Mouse (Mus musculus) limb, embryonic 15.5 days (tissue): Measurements from ENCODE around the gene Eml3. TPM values are rescaled to one million over a fixed set of nuclear protein-coding genes. Genes with fewer than 3 reads are reported as not detected.
"Not testable (repeated sequence)": the region's sequence is repeated elsewhere in the genome, so short reads cannot be mapped to it uniquely, and the experiment has no call there.

ENCODE experiments used
- ATAC-seq: fragments of 200-750 bp; cut with Nextera tagmentation; 2 replicates; pipeline ENCODE4 v1.8.0; 2017; ENCODE audit warnings: low read depth, moderate TSS enrichment; ENCODE audit not compliant: insufficient number of reproducible peaks, low FRiP score, low TSS enrichment
- H3K27ac ChIP-seq: fragments of 300-500 bp; sonication (generic); 2 replicates; pipeline ENCODE4 v1.5.1; 2015; ENCODE audit warnings: moderate library complexity, mild to moderate bottlenecking, inconsistent platforms
- H3K27me3 ChIP-seq: fragments of 300-500 bp; sonication (generic); 2 replicates; pipeline ENCODE4 v1.6.1; 2015; ENCODE audit warnings: inconsistent platforms
- H3K36me3 ChIP-seq: fragments of 300-500 bp; sonication (generic); 2 replicates; pipeline ENCODE4 v1.6.1; 2015; ENCODE audit warnings: inconsistent platforms
- H3K4me1 ChIP-seq: fragments of 300-500 bp; sonication (generic); 2 replicates; pipeline ENCODE4 v1.6.1; 2015; ENCODE audit warnings: inconsistent platforms
- H3K4me2 ChIP-seq: fragments of 300-500 bp; sonication (generic); 2 replicates; pipeline ENCODE4 v1.6.1; 2015; ENCODE audit warnings: mild to moderate bottlenecking, inconsistent platforms
- H3K4me3 ChIP-seq: fragments of 300-500 bp; sonication (generic); 2 replicates; pipeline ENCODE4 v1.5.1; 2015; ENCODE audit warnings: mild to moderate bottlenecking, inconsistent platforms
- H3K9ac ChIP-seq: fragments of 300-500 bp; sonication (generic); 2 replicates; pipeline ENCODE4 v1.6.1; 2015; ENCODE audit warnings: inconsistent platforms
- H3K9me3 ChIP-seq: fragments of 300-500 bp; sonication (generic); 2 replicates; pipeline ENCODE4 v1.6.1; 2016; ENCODE audit warnings: inconsistent platforms
- WGBS: fragments of 180-500 bp; shearing (Covaris S2); methylation state at CpG from one replicate; pipeline ENCODE4 v1.1.7; 2015; 5-methylcytosine and 5-hydroxymethylcytosine counted together
- polyA plus RNA-seq: library from polyadenylated mRNA; unstranded; fragments of >200 nt; fragmentation: Nextera tagmentation; extraction: Ambion mirVana; gene quantifications from 2 replicates; pipeline ENCODE4 v1.2.1, GENCODE M21; 2015

The Eml3 gene
- polyA plus RNA-seq, 1 experiment from 2014 or later, result 42.7 TPM

DNA sequence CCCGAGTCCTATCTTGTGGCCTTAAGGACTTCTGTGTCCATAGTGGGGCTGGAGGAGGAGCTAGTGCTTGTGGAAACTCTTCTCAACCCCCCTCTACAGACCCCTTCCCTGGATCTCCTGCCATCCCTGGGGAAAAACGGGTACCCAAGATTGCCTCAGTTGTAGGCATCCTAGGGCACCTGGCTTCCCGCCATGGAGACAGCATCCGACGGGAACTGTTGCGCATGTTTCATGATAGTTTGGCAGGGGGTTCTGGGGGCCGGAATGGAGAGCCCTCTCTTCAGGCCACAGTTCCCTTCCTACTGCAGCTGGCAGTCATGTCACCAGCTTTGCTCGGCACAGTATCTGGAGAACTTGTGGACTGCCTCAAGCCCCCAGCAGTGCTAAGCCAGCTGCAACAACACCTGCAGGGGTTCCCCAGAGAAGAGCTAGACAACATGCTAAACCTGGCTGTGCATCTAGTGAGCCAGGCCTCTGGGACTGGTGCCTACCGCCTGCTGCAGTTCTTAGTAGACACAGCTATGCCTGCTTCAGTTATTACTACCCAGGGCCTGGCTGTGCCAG is 33.9 kb upstream of the Eml3 start:
- Histone ChIP-seq H3K27ac (no peak overlapping the region), H3K4me1 (peaks cover 39% of the 10 kb centered on the region), H3K4me2 (no peak overlapping the region), H3K9me3 (no peaks in the 10 kb centered on the region), H3K27me3 (no peaks in the 10 kb centered on the region), H3K9ac (no peak overlapping the region), H3K4me3 (no peak overlapping the region), H3K36me3 (peaks cover 30% of the 10 kb centered on the region)
- 85% methylated on average over 9 of the region's 9 CpGs for WGBS
- ATAC-seq, result no peak

DNA sequence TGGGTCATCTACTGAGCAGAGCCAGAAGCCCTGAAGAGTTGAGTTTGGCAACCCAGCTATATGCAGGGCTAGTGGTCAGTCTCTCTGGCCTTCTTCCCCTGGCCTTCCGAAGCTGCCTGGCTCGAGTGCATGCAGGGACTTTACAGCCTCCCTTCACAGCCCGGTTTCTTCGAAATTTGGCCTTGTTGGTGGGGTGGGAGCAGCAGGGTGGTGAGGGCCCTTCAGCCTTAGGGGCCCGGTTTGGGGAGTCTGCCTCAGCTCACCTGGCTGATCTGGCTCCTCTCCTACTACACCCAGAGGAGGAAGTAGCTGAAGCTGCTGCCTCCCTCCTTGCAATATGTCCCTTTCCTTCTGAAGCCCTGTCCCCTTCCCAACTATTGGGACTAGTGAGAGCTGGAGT is 33.1 kb upstream of the Eml3 start:
- H3K4me3 ChIP-seq, H3K4me2 ChIP-seq, H3K9me3 ChIP-seq, H3K9ac ChIP-seq, H3K27me3 ChIP-seq, H3K27ac ChIP-seq, ATAC-seq: not testable (repeated sequence)
- Histone ChIP-seq H3K4me1 (peaks cover 39% of the 10 kb centered on the region), H3K36me3 (peaks cover 23% of the 10 kb centered on the region)
- WGBS, result 74% methylated on average over 5 of the region's 5 CpGs

DNA sequence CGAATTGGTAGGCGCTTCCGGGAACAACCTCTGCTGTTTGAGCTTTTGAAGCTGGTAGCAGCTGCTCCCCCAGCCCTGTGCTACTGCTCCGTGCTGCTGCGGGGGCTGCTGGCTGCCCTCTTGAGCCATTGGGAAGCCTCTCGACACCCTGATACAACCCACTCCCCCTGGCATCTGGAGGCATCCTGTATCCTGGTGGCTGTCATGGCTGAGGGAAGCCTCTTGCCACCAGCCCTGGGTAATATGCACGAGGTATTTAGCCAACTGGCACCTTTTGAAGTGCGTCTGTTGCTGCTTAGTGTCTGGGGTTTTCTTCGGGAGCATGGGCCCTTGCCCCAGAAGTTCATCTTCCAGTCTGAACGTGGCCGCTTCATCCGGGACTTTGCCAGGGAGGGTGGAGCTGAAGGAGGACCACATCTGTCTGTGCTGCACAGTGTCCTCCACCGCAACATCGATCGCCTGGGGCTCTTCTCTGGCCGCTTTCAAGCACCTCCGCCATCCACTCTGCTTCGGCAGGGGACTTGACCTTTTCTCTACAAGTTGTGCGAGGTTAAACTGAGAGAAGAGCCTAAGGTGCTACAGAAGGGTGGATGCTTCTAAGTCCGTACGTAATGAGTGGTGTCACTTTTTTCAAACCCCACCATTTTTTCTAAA is 32.0 kb upstream of the Eml3 start:
- 15% methylated on average over 21 of the region's 21 CpGs for WGBS
- Histone ChIP-seq H3K27ac (peak overlapping the region; percentile 91), H3K4me2 (peak overlapping the region; percentile 64), H3K9ac (peak overlapping the region; percentile 33), H3K4me1 (peaks cover 39% of the 10 kb centered on the region), H3K4me3 (peak overlapping the region; percentile 91), H3K36me3 (peaks cover 28% of the 10 kb centered on the region)
- H3K27me3 ChIP-seq, H3K9me3 ChIP-seq, ATAC-seq: not testable (repeated sequence)

DNA sequence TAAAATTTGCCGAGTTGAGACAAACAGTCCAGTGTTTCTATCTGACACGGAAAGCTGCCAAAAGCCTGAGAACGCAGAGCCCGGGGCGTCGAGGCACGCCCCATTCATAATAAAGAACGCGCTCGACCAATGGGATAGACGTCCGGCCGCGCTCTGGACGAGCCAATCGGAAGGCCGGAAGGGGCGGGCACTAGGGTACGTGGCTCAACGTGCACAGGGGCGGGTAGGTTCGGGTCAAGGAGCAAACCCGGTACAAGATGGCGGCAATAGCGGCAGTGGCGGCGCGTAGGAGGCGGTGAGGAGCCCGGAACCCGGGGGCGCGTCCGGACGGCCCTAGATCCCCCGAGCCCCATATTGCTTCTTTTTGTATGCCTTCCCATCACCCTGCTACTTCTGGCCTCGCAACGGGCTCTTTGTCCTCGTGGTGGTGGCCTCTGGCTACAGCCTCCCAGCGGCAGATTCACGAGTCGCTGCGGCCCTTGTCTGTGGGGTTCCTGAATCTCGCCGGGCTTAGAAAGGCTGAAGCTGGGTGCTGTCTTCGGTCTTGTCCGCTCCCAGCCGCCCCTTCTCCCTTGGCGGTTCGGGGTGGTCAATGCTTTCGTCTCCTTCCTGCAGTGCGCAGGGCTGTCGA is 31.4 kb upstream of the Eml3 start, which contains the start of gene Ganab:
Ganab (plus strand) TSS at position 207 of the 631 bp plus-strand sequence.
- Histone ChIP-seq H3K9me3 (no peaks in the 10 kb centered on the region), H3K36me3 (peaks cover 33% of the 10 kb centered on the region), H3K4me3 (peak within 1 kb of the TSS; percentile 91), H3K4me1 (peaks cover 37% of the 10 kb centered on the region), H3K27ac (peak within 1 kb of the TSS; percentile 91), H3K9ac (peak within 1 kb of the TSS; percentile 93), H3K27me3 (no peaks in the 10 kb centered on the region), H3K4me2 (peak within 1 kb of the TSS; percentile 64)
- under 1% methylated on average over 53 of the region's 53 CpGs for WGBS
- ATAC-seq, result peak; percentile 98

DNA sequence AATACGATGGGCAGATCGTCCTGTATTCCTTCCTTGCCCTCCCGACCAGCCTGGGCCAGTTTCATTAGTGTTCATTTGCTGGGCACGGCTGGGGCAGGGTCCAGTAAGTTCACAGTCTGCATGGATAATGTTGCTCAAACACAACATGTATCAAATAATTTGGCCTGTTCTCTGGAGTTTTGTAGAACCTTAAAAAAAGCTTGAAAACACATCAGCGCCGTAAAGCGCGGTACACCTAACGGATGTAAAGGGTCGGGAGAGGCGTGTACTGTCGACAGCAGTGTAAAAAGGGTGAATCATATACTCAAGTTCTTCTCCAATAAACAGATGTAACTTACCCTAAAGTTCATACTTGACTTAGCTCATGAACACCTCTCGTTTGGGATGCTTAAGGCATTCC is 30.8 kb upstream of the Eml3 start:
- Histone ChIP-seq H3K27me3 (no peaks in the 10 kb centered on the region), H3K9ac (peak overlapping the region; percentile 93), H3K4me3 (peak overlapping the region; percentile 91), H3K9me3 (no peaks in the 10 kb centered on the region), H3K27ac (peak overlapping the region; percentile 88), H3K36me3 (peaks cover 39% of the 10 kb centered on the region), H3K4me1 (peaks cover 34% of the 10 kb centered on the region), H3K4me2 (peak overlapping the region; percentile 64)
- WGBS, result 6% methylated on average over 13 of the region's 13 CpGs
- no peak for ATAC-seq

DNA sequence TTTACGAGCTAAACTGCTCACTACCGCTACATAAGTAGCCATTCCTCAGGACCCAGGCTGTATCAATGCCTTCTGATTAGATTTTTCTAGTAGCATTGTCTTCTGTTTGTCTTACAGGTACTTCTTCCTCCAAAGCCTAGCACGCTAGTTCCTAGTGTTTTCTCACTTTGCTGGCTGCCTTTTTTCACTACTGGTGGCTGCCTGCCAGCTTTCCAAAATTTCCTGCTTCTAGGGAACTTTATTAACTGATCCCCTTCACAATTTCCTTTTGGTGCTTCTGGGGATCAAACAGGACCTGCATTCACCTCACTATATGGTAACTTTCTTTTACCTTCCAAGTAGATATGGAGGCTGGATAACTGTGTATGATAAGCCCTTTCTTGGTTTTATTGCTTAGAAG is 30.3 kb upstream of the Eml3 start:
- no peak overlapping the region for H3K27ac ChIP-seq
- peak overlapping the region; percentile 93; the same call in 1 of the 2 replicates for H3K9ac ChIP-seq
- peaks cover 30% of the 10 kb centered on the region for H3K4me1 ChIP-seq
- peak overlapping the region; percentile 91 for H3K4me3 ChIP-seq
- H3K36me3 ChIP-seq, result peaks cover 43% of the 10 kb centered on the region
- 29% methylated on average over 3 of the region's 3 CpGs for WGBS
- H3K9me3 ChIP-seq, result no peaks in the 10 kb centered on the region
- H3K27me3 ChIP-seq, result no peaks in the 10 kb centered on the region
- H3K4me2 ChIP-seq, result peak overlapping the region; percentile 64
- no peak for ATAC-seq

DNA sequence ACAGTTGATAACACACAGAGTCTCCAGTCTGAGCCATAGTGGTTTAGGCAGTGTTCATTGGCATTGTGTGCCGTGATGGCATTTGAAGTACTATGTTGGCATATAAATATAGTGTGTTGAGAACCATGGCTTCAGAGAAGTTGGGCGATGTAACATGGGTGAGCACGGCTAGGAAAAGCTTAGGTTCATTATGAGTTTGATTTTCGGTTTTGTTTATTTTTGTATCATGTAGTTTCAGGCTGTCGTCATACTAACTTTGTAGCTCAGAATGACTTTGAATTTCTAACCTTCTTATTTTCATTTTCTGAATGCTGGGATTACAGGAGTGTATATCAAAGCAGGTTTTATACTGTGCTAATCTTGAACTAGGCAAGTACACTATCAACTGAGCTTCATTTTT is 25.9 kb upstream of the Eml3 start:
- no peak for ATAC-seq
- H3K36me3 ChIP-seq, result peaks cover 62% of the 10 kb centered on the region
- no peak overlapping the region for H3K9ac ChIP-seq
- H3K4me2 ChIP-seq, result no peak overlapping the region
- H3K4me1 ChIP-seq, result peaks cover 8% of the 10 kb centered on the region
- H3K27ac ChIP-seq, result no peak overlapping the region
- no peaks in the 10 kb centered on the region for H3K9me3 ChIP-seq
- no peaks in the 10 kb centered on the region for H3K27me3 ChIP-seq
- 94% methylated on average over 5 of the region's 5 CpGs for WGBS
- no peak overlapping the region for H3K4me3 ChIP-seq

DNA sequence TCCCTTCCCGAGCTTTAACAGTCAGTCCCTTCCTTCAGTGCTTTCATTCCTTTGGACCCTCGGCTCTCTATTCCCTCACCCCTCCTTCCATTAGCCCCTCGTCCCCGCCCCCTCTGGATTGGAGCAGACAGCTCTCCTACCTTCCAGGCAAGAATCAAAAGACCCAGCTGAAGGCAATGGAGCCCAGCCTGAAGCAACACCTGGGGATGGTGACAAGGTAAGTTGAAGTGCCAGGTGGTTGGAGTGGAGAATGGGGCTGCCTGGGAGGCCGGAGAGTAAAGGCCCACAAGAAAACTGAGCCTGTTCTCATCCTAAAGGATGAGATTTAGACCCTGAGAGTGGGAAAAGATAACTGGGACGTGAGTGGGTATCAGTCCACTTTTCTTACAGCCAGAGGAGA is 20.8 kb upstream of the Eml3 start:
- Histone ChIP-seq H3K4me1 (no peaks in the 10 kb centered on the region), H3K9me3 (no peaks in the 10 kb centered on the region), H3K27ac (no peak overlapping the region), H3K4me3 (no peak overlapping the region), H3K36me3 (peaks cover 95% of the 10 kb centered on the region), H3K27me3 (no peaks in the 10 kb centered on the region), H3K9ac (no peak overlapping the region), H3K4me2 (no peak overlapping the region)
- WGBS, result 92% methylated on average over 6 of the region's 6 CpGs
- no peak for ATAC-seq

DNA sequence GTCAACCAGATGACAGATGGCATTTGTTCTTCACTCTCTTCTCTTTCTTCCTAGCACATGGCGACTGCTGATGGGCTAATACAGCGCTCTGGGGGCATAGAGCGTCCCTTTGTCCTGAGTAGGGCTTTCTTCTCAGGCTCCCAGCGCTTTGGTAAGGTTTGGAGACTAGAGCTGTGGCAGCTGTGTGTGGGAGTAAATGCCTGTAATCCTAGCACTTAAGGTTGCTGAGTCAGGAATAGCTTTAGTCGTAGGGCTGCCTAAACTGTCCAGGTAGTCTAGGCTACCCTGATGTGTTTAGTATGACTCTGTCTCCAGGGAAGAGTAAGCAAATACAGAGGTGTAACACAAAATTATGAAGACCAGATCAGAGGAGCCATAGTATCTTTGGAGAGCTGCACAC is 17.5 kb upstream of the Eml3 start:
- Histone ChIP-seq H3K9ac (no peak overlapping the region), H3K27me3 (no peaks in the 10 kb centered on the region), H3K4me3 (no peak overlapping the region), H3K27ac (no peak overlapping the region), H3K4me1 (no peaks in the 10 kb centered on the region), H3K36me3 (peaks cover 100% of the 10 kb centered on the region), H3K4me2 (no peak overlapping the region), H3K9me3 (no peaks in the 10 kb centered on the region)
- WGBS, result 96% methylated on average over 5 of the region's 5 CpGs
- no peak for ATAC-seq

DNA sequence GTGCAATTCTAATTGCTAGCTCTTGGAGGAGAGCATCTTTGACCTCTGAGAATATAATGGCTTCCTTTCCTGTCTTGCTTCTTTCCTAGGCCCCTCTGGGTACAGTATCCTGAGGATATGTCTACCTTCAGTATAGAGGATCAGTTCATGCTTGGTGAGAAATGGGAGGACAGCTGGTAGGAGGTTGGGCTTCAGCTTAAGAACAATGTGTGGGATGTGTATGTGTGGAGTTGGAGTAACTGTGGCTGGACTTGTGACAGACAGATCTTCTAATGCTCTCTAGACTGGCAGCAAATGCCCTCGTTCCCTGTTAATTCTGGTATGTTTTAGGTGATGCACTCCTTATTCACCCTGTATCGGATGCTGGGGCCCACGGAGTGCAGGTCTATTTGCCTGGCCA is 15.1 kb upstream of the Eml3 start:
- H3K4me3 ChIP-seq, result no peak overlapping the region
- no peak overlapping the region for H3K27ac ChIP-seq
- no peaks in the 10 kb centered on the region for H3K27me3 ChIP-seq
- no peaks in the 10 kb centered on the region for H3K4me1 ChIP-seq
- 92% methylated on average over 3 of the region's 3 CpGs for WGBS
- H3K36me3 ChIP-seq, result peaks cover 79% of the 10 kb centered on the region
- no peak overlapping the region for H3K4me2 ChIP-seq
- ATAC-seq, result no peak
- H3K9ac ChIP-seq, result no peak overlapping the region
- no peaks in the 10 kb centered on the region for H3K9me3 ChIP-seq

DNA sequence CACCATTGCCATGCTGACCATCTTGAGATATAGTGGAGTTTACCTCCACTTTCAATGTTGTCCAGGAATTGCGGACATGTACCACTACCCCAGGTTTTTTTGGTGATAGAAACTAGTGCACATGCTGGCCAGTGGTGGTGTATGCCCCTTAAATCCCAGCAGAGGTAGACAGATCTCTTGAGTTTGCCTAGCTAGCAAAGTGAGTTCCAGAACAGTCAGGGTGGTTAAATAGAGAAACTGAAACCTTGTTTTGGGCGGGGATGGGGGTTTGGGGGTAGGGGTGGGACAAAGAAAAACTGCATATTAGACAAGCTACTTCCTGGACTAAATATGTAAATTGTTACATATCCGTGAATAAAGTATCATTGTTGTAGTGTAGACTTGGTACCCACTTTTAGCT is 10.4 kb upstream of the Eml3 start:
- no peak overlapping the region for H3K4me2 ChIP-seq
- H3K27ac ChIP-seq, result no peak overlapping the region
- H3K4me1 ChIP-seq, result peaks cover 13% of the 10 kb centered on the region
- peaks cover 39% of the 10 kb centered on the region for H3K36me3 ChIP-seq
- no peak overlapping the region for H3K9ac ChIP-seq
- ATAC-seq, result no peak
- H3K4me3 ChIP-seq, result no peak overlapping the region
- no peaks in the 10 kb centered on the region for H3K27me3 ChIP-seq
- 89% methylated on average over 3 of the region's 3 CpGs for WGBS
- H3K9me3 ChIP-seq, result no peaks in the 10 kb centered on the region

DNA sequence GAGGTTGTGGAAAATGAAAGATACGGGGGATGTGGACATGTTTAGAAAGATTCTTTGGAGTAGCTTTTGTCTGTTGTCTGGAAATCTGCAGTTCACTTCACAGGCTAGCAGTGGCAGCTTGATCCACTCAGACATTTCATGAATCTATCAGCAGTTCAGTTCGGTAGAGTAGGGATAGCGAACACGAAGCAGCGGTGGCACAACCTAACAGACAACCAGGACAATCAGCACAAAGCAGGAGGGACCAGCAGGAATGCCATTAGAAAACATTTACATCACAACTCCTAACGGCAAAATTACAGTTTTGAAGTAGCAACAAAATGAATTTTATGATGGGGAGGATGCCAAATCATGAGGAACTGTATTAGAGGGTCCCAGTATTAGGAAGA is 9.7 kb upstream of the Eml3 start:
- WGBS, result 61% methylated on average over 6 of the region's 6 CpGs

More for the DNA sequence above, 9.7 kb upstream of the Eml3 start:
- Histone ChIP-seq H3K9me3 (no peaks in the 10 kb centered on the region), H3K4me3 (peak overlapping the region; percentile 76), H3K27ac (peak overlapping the region; percentile 91), H3K9ac (no peak overlapping the region; the same call in 1 of the 2 replicates), H3K36me3 (peaks cover 32% of the 10 kb centered on the region), H3K4me2 (peak overlapping the region; percentile 59), H3K4me1 (peaks cover 13% of the 10 kb centered on the region), H3K27me3 (no peaks in the 10 kb centered on the region)
- ATAC-seq, result no peak
